Mouse (Mus musculus): Measurements from ENCODE around the gene Nrbp1. TPM values are rescaled to one million over a fixed set of nuclear protein-coding genes. Genes with fewer than 3 reads are reported as not detected.

Gene Nrbp1
- polyA plus RNA-seq, 1 experiment from 2014 or later = 157 TPM

DNA sequence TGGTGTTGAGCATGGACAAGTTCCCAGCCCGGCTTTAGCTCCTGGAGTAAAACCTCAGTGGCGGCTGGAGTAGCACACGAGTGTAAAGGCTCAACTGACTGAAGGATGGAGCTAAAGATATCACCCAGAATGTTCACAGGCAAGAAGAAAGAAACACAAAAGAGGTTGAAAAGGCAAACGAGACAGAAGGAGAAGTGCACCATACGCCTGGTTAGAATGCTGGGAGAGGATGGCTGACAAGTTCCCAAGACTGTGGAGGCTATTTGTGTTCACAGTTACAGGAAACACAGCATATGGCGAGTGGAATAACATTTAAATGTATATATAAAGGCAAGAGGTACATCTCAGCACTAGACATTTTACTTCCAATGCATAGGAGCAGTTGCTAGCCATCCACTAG, 32.4 kb downstream of the Nrbp1 start:
- WGBS = 92% methylated on average over 6 of the region's 6 CpGs
- Histone ChIP-seq H3K36me3 (ENCODE audit: control insufficient read depth, insufficient read depth, low read length) (peaks cover 29% of the 10 kb centered on the region), H3K27me3 (ENCODE audit: control insufficient read depth, insufficient read depth, low read length) (no peaks in the 10 kb centered on the region), H3K9me3 (ENCODE audit: control insufficient read depth, low read length) (no peaks in the 10 kb centered on the region), H3K4me3 (ENCODE audit: low read depth, low read length) (no peak overlapping the region), H3K9ac (replicated peaks; ENCODE audit: low read depth, low read length) (no peak overlapping the region), H3K4me1 (ENCODE audit: control insufficient read depth, insufficient read depth, low read length) (no peaks in the 10 kb centered on the region), H3K27ac (ENCODE audit: low read depth, low read length) (no peak overlapping the region), H3K4me2 (ENCODE audit: low read depth, low read length) (no peak overlapping the region)
- no peak for ATAC-seq (ENCODE audit: low read depth)

DNA sequence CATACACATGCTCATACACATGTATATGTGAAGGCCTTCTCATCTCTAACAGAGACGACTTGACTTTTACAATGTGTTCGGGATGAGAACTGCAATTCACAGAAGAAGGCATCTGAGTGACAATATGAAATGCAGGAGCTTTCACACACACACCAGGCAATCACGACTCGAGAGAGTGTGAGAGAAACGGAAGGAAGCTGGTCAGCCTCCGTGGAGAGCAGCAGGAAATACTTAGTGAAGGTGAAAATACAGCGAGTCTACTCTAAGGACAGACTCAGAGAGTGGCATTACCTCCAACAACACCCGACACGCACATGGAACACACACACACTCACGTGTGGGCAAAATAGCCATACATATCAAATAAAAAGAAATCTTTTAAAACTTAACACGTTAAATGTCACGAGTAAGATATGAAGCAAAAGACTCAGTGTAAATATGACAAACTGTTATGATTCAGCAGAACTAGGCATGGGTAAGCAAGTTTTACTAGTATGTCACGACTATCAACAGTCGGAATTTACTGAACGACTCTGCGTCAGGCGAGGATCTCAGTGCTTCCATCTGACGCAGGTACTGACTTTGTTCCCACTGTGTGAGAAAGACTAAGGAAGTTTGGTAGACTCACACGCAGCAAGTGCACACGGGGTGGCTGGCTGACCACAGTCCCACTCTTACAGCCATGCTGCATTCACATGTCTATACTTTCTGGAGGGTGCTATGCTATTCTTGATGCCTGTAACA, 38.8 kb downstream of the Nrbp1 start:
- ATAC-seq (ENCODE audit: low read depth) = no peak
- peaks cover 52% of the 10 kb centered on the region for H3K36me3 ChIP-seq (ENCODE audit: control insufficient read depth, insufficient read depth, low read length)

GRCm38 (mm10) chr5:31288225-31288624, 47.6 kb downstream of the Nrbp1 start:
- no peak overlapping the region for H3K27ac ChIP-seq (ENCODE audit: low read depth, low read length)
- H3K4me1 ChIP-seq (ENCODE audit: control insufficient read depth, insufficient read depth, low read length) = 0 out of 2 replicates have a peak, but pooled peaks cover 3% of the 10 kb centered on the region
- 82% methylated on average over 4 of the region's 4 CpGs for WGBS
- H3K36me3 ChIP-seq (ENCODE audit: control insufficient read depth, insufficient read depth, low read length) = peaks cover 40% of the 10 kb centered on the region
- H3K9me3 ChIP-seq (ENCODE audit: control insufficient read depth, low read length) = no peaks in the 10 kb centered on the region
- H3K9ac ChIP-seq (replicated peaks; ENCODE audit: low read depth, low read length) = no peak overlapping the region
- H3K27me3 ChIP-seq (ENCODE audit: control insufficient read depth, insufficient read depth, low read length) = no peaks in the 10 kb centered on the region
- no peak for ATAC-seq (ENCODE audit: low read depth)
- no peak overlapping the region for H3K4me3 ChIP-seq (ENCODE audit: low read depth, low read length)
- no peak overlapping the region for H3K4me2 ChIP-seq (ENCODE audit: low read depth, low read length)

More for the DNA sequence above, 38.8 kb downstream of the Nrbp1 start:
- Histone ChIP-seq H3K4me2 (ENCODE audit: low read depth, low read length) (no peak overlapping the region), H3K9me3 (ENCODE audit: control insufficient read depth, low read length) (no peaks in the 10 kb centered on the region), H3K27me3 (ENCODE audit: control insufficient read depth, insufficient read depth, low read length) (no peaks in the 10 kb centered on the region), H3K4me1 (ENCODE audit: control insufficient read depth, insufficient read depth, low read length) (no peaks in the 10 kb centered on the region), H3K27ac (ENCODE audit: low read depth, low read length) (no peak overlapping the region), H3K9ac (replicated peaks; ENCODE audit: low read depth, low read length) (no peak overlapping the region), H3K4me3 (ENCODE audit: low read depth, low read length) (no peak overlapping the region)
- WGBS = 89% methylated on average over 20 of the region's 20 CpGs

DNA sequence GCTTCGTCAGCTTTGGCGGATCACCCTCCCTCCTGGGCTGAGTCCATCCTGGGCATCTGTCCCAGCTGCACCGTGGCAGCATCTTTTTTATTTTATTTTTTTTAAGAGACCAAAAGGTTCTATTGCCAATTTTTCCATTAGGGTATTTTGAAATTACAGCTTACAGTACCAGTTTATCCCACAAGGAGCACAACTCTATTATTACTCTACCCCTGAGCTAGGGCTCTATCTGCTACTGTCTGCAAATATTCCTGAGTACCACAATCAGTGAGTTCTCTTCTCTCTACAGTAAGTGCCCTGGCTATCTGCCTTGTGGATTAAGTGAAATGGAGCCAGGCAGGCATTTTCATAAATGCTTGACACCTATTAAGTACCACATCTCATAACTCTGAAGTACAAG, 48.0 kb downstream of the Nrbp1 start:
- peaks cover 3% of the 10 kb centered on the region; the same call in 1 of the 2 replicates for H3K4me1 ChIP-seq (ENCODE audit: control insufficient read depth, insufficient read depth, low read length)
- H3K9ac ChIP-seq (replicated peaks; ENCODE audit: low read depth, low read length) = no peak overlapping the region
- no peak overlapping the region for H3K4me3 ChIP-seq (ENCODE audit: low read depth, low read length)
- no peak overlapping the region for H3K27ac ChIP-seq (ENCODE audit: low read depth, low read length)
- ATAC-seq (ENCODE audit: low read depth) = no peak
- H3K27me3 ChIP-seq (ENCODE audit: control insufficient read depth, insufficient read depth, low read length) = no peaks in the 10 kb centered on the region
- no peak overlapping the region for H3K4me2 ChIP-seq (ENCODE audit: low read depth, low read length)
- 77% methylated on average over 3 of the region's 3 CpGs for WGBS
- H3K36me3 ChIP-seq (ENCODE audit: control insufficient read depth, insufficient read depth, low read length) = peaks cover 40% of the 10 kb centered on the region
- H3K9me3 ChIP-seq (ENCODE audit: control insufficient read depth, low read length) = no peaks in the 10 kb centered on the region

DNA sequence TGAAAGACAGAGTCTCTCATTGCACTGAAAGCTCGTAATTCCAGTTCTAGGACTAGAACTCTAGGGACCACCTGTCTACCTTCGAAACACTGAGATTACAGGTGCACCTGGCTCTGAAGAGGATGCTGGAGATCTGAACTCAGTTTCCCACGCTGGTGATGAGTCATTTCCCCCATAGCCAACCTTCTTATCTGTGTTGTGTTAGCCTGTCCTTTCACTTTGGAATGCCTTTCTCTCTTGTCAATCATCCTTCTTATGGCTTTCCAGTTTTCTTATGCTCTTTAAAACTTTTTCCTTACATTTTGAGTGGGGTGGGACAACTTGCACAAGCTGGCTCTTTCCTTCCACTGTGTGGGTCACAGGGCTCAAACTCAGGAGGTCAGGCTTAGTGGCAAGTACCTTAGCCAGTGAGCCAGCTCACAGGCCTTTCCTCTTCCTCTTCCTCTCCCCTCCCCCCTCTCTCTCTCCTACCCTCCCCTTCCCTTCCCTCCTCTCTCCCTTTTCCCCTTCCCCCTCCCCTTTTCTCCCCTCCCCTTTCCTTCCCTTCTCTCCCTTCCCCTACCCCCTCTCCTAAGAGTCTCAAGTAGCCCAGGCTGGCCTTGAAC, 49.1 kb downstream of the Nrbp1 start:
- ATAC-seq (ENCODE audit: low read depth) = no peak
- Histone ChIP-seq H3K4me2 (ENCODE audit: low read depth, low read length) (peak overlapping the region; percentile 93; the same call in 1 of the 2 replicates), H3K36me3 (ENCODE audit: control insufficient read depth, insufficient read depth, low read length) (peaks cover 36% of the 10 kb centered on the region), H3K4me1 (ENCODE audit: control insufficient read depth, insufficient read depth, low read length) (peaks cover 12% of the 10 kb centered on the region), H3K27ac (ENCODE audit: low read depth, low read length) (no peak overlapping the region), H3K27me3 (ENCODE audit: control insufficient read depth, insufficient read depth, low read length) (no peaks in the 10 kb centered on the region), H3K4me3 (ENCODE audit: low read depth, low read length) (no peak overlapping the region), H3K9ac (replicated peaks; ENCODE audit: low read depth, low read length) (no peak overlapping the region), H3K9me3 (ENCODE audit: control insufficient read depth, low read length) (no peaks in the 10 kb centered on the region)
- 91% methylated on average over 3 of the region's 3 CpGs for WGBS

GRCm38 (mm10) chr5:31290521-31291360, 50.1 kb downstream of the Nrbp1 start, which contains the start of gene Ift172:
Ift172 (minus strand) TSS chr5:31291116.
- H3K36me3 ChIP-seq (ENCODE audit: control insufficient read depth, insufficient read depth, low read length) = peaks cover 25% of the 10 kb centered on the region
- no peaks in the 10 kb centered on the region for H3K9me3 ChIP-seq (ENCODE audit: control insufficient read depth, low read length)
- peak within 1 kb of the TSS; percentile 86 for H3K27ac ChIP-seq (ENCODE audit: low read depth, low read length)
- H3K4me2 ChIP-seq (ENCODE audit: low read depth, low read length) = peak within 1 kb of the TSS; percentile 93
- ATAC-seq (ENCODE audit: low read depth) = peak; percentile 91
- peaks cover 16% of the 10 kb centered on the region for H3K4me1 ChIP-seq (ENCODE audit: control insufficient read depth, insufficient read depth, low read length)
- WGBS = 3% methylated on average over 45 of the region's 45 CpGs
- peak within 1 kb of the TSS; percentile 38 for H3K4me3 ChIP-seq (ENCODE audit: low read depth, low read length)
- peak within 1 kb of the TSS; percentile 50 for H3K9ac ChIP-seq (replicated peaks; ENCODE audit: low read depth, low read length)
- no peaks in the 10 kb centered on the region for H3K27me3 ChIP-seq (ENCODE audit: control insufficient read depth, insufficient read depth, low read length)

DNA sequence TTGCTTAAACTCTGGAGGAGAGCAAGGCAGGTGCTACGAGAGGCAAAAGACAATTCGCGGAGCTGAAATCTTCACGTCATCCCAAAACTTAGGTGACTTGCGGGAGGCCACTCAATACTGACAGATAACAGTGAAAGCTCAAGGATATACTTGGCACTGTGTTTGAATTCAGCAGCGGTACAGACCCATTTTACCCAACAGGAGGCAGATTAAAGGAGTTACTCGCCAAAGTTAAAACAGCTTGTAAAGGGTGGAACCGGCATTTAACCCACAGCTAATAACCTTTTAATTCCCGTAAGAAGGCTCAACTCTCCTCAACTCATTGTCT, 50.7 kb downstream of the Nrbp1 start:
- Histone ChIP-seq H3K27me3 (ENCODE audit: control insufficient read depth, insufficient read depth, low read length) (no peaks in the 10 kb centered on the region), H3K9me3 (ENCODE audit: control insufficient read depth, low read length) (no peaks in the 10 kb centered on the region), H3K4me3 (ENCODE audit: low read depth, low read length) (peak overlapping the region; percentile 38), H3K36me3 (ENCODE audit: control insufficient read depth, insufficient read depth, low read length) (peaks cover 20% of the 10 kb centered on the region), H3K9ac (replicated peaks; ENCODE audit: low read depth, low read length) (peak overlapping the region; percentile 50), H3K4me1 (ENCODE audit: control insufficient read depth, insufficient read depth, low read length) (peaks cover 16% of the 10 kb centered on the region), H3K4me2 (ENCODE audit: low read depth, low read length) (peak overlapping the region; percentile 93), H3K27ac (ENCODE audit: low read depth, low read length) (peak overlapping the region; percentile 86)
- 3% methylated on average over 9 of the region's 9 CpGs for WGBS
- ATAC-seq (ENCODE audit: low read depth) = no peak

DNA sequence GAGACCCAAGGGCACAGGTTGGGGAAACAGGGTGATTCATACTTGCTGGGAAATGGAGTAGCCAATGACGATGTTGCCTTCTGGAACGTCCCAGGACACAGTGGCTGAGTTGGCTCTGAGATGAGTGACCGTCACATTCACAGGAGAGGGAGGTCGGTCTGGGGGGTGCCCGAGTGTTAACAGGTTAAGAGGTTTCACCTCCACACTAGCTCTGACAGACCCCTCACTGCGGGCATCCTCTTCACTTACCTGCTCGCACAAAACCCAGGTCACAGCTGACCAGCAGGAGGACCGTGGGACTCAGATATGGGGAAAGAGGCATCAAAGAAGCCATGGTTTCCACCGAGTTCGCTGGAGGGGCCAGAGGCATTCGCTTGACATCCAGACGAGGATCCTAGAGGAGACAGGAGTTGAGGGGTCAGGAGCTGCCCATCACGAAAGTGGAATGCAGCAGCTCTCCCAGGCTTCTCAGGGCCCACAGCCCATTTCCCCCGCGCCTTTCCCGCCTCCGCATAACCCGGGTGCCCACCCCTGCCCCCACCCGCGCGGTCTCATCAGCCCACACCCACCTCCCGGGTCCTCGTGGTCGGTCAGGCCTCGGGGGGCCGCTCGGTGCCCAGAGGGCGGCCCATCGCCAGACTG, 54.4 kb downstream of the Nrbp1 start:
- H3K4me3 ChIP-seq (ENCODE audit: low read depth, low read length) = peak overlapping the region; percentile 93
- H3K9ac ChIP-seq (replicated peaks; ENCODE audit: low read depth, low read length) = peak overlapping the region; percentile 97
- WGBS = 5% methylated on average over 29 of the region's 29 CpGs
- peaks cover 16% of the 10 kb centered on the region for H3K4me1 ChIP-seq (ENCODE audit: control insufficient read depth, insufficient read depth, low read length)
- peaks cover 12% of the 10 kb centered on the region for H3K36me3 ChIP-seq (ENCODE audit: control insufficient read depth, insufficient read depth, low read length)
- peak overlapping the region; percentile 82 for H3K27ac ChIP-seq (ENCODE audit: low read depth, low read length)
- no peaks in the 10 kb centered on the region for H3K9me3 ChIP-seq (ENCODE audit: control insufficient read depth, low read length)
- peak; percentile 28 for ATAC-seq (ENCODE audit: low read depth)
- H3K27me3 ChIP-seq (ENCODE audit: control insufficient read depth, insufficient read depth, low read length) = no peaks in the 10 kb centered on the region
- peak overlapping the region; percentile 95 for H3K4me2 ChIP-seq (ENCODE audit: low read depth, low read length)

Measured in neural tube, embryonic 14.5 days (tissue).